Mouse (Mus musculus) hindlimb bud, embryonic 11.5 days (tissue): Measurements from ENCODE around the gene Dgcr8.
A peak's percentile ranks its signal among the peaks of the same experiment; 100 is the strongest.

Source experiments
- DNase-seq: peaks from one replicate; pipeline ENCODE4 v3.0.0-alpha.2; 2012; ENCODE audit warnings: low read depth, low spot score; ENCODE audit errors: extremely low spot score

Dgcr8 gene

GRCm38 (mm10) chr16:18250231-18250630 is 38.8 kb downstream of the Dgcr8 start:
- no peak for DNase-seq

GRCm38 (mm10) chr16:18249364-18249967 is 39.6 kb downstream of the Dgcr8 start:
- DNase-seq, result no peak

DNA sequence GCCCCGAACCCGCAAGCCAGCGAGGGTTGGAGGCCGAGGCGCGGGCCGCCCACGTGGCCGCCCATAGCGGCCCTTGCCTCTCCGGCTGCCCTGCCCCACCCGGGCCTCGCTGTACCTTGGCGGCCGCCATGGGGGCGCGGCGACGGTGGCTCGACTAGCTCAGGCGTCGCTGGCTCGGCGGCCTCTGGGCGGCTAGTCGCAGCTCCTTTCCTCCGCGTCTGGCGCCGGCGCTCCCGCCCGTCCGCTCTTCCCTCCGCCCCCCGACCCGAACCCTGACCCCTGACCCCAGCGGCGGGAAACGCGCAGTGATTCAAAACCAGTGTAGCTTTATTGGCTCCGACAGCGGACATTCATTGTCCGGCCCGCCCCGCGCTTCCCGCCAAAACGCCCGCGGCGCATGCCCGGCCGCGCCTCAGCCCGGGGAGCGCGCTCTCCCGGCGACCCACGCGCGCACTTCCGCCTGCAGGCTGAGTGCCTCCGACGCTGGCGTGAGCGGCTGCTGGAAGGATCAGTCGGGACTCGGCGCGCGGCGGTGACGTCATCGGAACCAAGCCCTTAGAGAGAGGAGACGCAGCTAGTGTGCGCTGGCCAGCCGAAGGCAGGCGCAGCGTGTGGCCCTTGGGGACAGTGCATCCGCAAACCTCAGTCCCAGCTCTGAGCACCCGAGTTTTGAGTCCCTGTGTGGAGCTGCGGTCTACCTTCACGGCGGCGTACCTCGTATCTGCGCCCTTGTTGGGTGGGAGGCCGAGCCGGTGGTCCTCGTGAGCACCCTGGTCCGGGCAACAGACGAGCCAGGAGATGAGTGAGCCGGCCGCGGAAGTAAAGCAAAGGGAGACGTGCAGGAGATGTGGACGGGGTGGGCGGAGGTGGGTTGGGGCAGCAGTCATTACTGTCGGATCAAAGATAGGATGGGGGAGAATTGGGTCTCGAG is 40.3 kb downstream of the Dgcr8 start, which contains the start of the genes Trmt2a and Ranbp1:
Trmt2a (plus strand) TSS at position 247 of the 931 bp plus-strand sequence.
Ranbp1 (minus strand) TSS at position 300 of the 931 bp plus-strand sequence.
- peak; percentile 87 for DNase-seq

GRCm38 (mm10) chr16:18247521-18248399 is 41.3 kb downstream of the Dgcr8 start:
- DNase-seq, result no peak

DNA sequence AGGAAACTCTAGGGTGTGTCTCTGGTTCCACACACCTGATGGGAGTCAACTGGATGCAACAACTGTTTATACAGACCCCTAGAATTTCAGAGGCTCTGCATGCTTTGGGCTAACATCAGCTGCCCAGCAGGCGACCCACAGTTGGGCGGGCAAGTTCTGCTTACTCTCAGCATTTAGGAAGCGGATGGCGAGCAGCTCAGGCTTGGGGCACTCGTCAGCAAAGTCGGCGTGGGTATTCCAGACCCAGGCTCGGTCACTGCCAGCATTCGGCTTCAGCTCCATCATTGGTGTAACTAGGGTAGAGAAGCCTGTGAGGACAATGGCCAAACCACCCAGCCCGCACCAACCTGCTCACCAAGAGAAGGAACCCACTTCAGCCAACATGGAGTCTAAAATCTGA is 47.5 kb downstream of the Dgcr8 start:
- no peak for DNase-seq

- DNase-seq, result no peak
These were observed 52.2 kb downstream of the Dgcr8 start for GRCm38 (mm10) chr16:18236676-18237501.

DNA sequence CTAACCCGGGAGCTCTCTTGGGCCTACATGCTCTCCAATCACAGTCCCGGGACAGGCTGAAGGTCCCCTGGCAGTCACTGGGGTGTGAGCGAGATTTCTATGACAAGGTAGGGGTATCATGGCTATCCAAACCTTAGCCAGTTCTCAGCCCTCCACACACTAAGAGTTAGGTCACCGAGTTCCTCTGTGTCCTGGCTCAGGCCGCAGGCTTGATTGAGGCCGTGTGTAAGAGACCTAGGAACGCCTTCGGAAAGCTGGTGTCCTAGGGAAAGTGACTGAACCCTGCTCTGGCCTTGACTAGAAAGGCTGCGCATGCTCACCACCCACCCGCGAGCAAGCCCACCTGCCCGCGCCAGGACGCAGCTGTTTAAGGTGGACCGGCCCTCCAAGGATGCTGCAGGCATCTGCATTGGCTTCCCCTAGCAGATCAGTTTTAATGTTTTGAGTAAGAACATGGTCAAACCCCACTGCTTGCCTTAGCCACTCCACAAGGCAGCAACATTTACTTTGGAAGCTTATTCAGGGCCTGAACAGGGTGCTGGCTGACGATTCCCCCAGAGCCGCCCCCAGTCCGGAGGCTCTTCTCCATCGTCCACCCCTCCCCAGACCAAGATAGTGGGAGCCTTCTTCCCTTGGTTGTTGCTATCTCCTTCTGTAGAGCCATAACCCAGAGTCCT is 53.5 kb downstream of the Dgcr8 start:
- no peak for DNase-seq

DNA sequence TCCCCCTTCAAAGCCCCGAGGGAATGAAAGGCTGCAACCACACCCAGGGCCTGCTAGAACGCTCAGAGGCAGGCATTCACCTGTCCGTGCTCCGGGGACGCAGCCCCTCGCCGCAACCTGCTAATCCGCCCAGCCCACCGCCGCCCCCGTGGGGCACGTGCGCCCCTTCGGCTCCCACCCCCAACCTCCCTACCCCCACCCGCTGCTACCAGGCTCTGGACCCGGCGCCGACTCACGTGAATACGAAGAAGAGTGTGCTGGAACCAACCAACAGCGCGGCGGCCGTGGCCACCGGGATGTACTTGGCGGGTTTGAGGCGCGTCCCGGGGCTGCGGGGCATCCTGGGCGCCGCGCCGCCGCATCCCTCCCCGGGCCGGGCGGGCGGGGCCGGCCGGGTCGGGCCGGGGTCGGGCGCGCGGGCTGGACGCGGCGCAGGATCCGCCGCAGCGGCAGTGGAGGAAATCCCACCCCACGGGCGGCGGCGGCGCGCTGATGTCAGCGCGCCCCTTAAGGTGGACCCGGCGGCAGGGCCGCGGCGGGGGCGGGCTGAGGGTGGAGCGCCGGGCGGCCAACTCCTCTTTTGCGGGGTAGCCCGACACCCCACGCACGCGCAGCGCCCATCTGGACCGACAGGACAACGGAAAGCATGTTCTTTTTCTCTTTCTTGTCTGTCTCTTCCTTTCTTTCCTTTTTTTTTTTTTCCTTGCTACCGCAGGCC is 54.2 kb downstream of the Dgcr8 start, which contains the start of gene Zdhhc8:
Zdhhc8 (minus strand) TSS at position 466 of the 718 bp plus-strand sequence.
- no peak for DNase-seq

DNA sequence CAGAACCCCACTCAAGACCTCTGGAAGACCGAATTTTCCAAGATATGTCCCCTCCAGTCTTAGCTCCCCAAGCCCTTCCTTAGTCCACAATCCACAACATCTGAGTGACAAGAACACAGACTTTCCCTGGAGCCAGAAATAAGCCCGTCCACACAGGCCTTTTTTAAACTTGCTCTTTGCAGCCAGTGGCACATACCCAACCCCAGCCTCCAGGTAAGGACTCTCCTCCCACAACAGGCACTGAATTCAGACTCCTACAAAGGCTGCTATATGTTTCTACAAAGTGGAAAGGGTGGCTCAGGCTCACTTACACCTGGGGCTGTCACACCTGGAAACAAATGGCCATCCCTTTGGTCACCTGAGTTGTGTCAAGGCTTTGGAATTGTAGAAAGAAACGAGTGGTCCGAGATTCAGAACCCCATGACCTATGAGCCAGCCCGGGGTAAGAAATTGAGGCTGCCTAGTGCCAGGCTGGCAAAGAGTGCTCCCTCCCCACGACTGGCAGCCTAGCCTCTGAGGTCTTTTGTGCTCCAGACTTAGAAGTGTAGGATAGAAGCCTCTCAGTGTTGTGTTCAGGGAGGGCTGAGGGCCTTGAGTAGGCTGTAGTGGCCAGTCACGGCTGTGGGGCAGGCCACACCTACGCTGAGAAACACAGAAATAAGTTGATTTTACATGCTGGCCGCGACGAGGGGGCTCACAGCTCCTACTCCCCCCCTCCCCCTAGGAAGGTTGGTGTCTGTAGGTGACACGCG is 55.0 kb downstream of the Dgcr8 start:
- no peak for DNase-seq

DNA sequence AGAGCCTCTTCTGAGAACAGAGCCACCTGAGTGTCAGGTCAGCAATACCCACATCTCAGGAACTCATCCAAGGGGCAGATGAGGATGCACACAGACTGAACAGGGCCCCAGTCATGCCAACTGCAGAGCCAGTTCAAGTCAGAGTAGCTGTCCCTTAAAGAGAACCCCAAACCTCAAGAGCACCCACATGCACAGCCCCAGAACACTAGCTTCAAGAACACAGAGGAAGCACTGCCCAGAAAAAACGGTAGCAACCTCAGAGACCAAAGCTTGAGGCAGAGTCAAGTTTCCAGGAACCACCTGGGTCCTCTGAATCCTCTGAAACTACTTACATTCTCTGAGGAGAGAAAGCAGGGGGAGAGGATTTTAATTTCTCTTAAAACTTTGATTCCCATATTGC is 55.6 kb downstream of the Dgcr8 start:
- DNase-seq, result no peak

DNA sequence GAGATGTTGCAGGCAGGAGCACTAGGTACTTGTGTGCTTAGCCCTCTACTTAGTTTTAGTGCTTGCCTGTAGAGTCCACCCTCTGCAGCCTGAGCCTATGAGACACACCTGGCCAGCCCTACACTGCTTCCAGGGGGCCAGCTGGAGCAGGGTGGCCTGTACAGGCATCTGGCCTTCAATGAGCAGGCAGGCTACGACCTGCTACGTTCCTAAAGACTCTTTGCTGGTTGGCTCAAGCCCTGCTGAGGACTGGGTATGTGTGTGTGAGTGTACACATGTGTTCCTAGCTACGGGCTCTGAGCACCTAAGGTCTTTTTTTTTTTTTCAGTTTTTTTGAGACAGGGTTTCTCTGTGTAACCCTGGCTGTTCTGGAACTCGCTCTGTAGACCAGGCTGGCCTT is 57.6 kb downstream of the Dgcr8 start:
- no peak for DNase-seq

DNA sequence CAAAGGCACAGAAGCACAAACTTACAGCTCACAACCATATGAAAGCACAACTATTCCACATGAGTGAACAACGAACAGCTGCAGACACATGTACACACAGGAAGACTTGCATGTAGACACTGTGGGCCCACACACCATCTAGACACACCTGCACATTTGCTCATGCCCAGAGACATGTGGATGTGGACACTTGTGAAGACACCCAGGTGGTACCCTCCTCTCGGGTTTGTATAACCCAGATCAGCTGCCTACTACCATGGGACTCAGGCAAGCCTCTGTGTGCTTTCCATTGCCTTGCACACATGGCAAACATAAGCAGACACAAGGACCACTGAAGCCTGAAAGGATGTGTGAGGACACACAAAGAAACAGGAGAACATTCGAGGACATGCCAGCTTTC is 58.0 kb downstream of the Dgcr8 start:
- no peak for DNase-seq

- no peak for DNase-seq
These were observed 58.4 kb downstream of the Dgcr8 start for GRCm38 (mm10) chr16:18230617-18231016.

DNA sequence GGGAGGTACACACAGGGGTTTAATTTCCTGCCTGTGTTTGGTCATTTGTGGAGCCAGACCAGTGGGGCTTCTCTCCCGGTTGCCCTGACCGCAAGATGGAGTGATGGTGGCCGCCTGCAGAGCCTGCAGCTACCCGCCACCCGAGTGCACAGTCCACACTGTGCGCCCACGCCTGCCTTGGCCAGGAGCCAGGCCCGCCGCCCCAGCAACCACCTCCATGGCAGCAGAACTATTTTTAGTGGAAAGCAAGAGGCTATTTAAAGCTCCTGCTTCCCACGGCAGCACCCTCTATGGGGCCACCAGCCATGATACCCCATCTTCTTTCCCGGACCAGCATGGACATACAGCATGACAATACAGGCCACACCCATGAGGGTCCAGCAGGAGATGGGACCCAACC is 59.4 kb downstream of the Dgcr8 start:
- DNase-seq, result no peak

DNA sequence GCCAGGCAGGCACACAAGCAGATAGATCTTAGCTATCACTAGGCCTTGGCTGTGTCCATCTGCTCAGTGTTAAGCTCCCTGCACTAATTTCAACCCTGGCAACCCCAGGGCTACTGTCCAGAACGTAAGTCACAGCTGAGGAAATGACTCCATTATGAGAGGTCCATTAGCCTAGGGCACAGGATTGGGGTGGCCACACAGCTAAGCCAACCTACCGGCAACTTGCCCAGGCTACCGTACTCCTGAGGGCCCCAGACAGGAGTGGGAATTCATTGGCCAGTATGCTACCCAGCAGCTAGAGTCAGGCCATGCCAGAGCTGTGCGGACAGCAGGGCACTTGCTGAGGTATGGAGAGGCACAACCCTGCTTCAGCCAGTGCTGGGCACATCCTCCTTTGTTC is 60.2 kb downstream of the Dgcr8 start:
- no peak for DNase-seq

DNA sequence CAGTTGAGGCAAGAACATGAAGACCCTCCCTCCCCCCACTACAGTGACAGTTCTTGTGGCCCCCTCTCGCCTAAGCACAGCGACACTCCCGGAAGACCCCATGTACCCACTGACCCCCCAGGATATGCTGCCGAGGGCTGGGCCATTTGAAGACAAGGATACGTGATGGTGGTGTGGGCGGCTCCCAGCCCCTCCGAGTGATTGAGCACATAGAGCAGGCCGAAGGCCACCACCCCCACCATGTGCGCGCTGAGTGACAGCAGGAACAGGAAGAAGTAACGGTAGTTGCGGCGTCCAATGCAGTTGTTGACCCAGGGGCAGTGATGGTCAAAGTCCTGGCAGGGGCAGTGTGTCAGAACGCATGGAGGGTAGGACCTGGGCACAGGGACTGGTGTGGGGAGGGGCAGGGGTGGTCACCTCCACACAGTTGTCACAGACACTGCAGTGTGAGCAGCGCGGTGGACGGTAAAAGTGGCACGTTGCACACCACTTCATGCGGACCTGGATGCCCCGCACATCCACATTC is 61.1 kb downstream of the Dgcr8 start:
- no peak for DNase-seq

- no peak for DNase-seq
These were observed 61.9 kb downstream of the Dgcr8 start for GRCm38 (mm10) chr16:18227187-18227586.

DNA sequence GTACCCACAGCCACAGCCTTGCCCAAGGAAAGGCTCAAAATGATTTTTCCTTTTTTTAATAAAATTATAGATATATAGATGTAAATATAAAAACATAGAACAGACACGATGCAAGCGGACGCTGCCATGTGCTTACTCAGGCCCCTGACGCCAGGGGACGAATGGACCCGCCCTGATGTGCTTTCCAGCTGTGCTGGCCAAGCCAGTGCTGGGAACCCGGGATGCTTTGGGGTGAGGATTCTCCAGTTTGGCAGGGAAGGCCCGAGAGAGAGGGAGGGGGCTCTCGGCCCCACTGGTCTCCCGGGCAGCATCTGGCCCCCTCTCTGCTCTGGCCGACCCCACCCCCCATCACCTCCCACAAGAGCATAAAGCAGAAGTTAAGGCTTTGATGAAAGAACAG is 66.9 kb downstream of the Dgcr8 start:
- no peak for DNase-seq
